9 mouse cellular contexts compared by ENCODE assay signal in the genomic region with DNA sequence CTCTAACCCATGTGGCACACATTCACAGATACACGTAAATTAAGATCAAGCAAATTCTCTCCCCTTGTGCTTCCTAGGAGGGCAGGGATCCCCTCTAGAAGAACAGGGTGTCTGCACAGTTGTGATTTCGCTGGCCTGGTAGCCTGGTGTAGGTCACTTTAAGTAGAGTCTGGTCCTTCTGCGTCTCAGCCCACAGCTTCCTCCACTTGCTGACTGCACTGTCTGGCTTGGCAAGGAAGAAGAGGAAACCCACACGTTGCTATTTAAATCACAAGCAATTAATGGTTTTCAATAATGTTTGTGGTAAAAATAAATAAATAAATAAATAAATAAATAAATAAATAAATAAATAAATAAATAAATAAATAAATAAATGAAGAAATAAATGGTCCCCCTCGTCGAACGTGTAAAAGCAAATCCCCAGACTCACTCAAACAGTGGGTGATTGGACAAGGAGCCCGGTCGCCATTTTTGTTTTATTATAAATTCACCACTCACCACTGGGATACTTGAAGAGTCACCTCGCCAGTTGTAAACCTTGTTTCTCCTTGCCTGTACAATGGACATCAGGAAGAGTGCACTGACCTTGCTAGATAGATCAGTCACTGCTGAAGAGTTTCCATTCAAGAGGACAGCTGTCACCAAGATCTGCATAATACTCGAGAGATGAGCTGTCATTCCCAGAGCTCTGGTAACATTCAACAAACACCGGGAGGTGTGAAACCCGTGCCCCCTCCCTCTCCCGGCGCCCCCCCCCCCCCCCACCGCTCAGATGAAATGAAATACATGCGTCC.
DNase-seq lines count a peak whose midpoint lies in the region; ATAC-seq lines count a peak whose summit lies in the region.
"Had no signal": no experiment of that assay in that cellular context is flagged by ENCODE, and none has a peak within 500 bp of the region (broad histone marks: within the 10 kb centered on the region; RNA-seq: fewer than 3 reads in every experiment).

No protein-coding gene starts in this region.

- no peak overlapping the region for H3K4me3 ChIP-seq in liver, embryonic 11.5 days (ENCODE audit: low read depth, low read length)
- peak overlapping the region; percentile 28; the same call in 1 of the 2 replicates for H3K4me3 ChIP-seq in forebrain, embryonic 12.5 days (replicated peaks)
- H3K4me3 ChIP-seq in intestine, embryonic 16.5 days (ENCODE audit: low read length): no peak overlapping the region
- H3K4me3 ChIP-seq: erythroblast, embryonic 14.5 days had no signal

- H3K27ac ChIP-seq in liver, embryonic 11.5 days (ENCODE audit: low read depth, low read length): no peak overlapping the region
- peak overlapping the region; percentile 72 for H3K27ac ChIP-seq in forebrain, embryonic 12.5 days
- no peak overlapping the region for H3K27ac ChIP-seq in intestine, embryonic 16.5 days (ENCODE audit: low read length)

- intact Hi-C loops in left cerebral cortex, postnatal 14 days (cut with DNase I): loop anchor here (1.0 to 10.0 kb wide), 3 partner anchors 144 to 618 kb away; no protein-coding TSS in a partner anchor

- H3K4me1 ChIP-seq in liver, embryonic 11.5 days (replicated peaks; ENCODE audit: control insufficient read depth, insufficient read depth, low read length): peaks cover 10% of the 10 kb centered on the region
- H3K4me1 ChIP-seq in forebrain, embryonic 12.5 days: peaks cover 18% of the 10 kb centered on the region
- peaks cover 8% of the 10 kb centered on the region for H3K4me1 ChIP-seq in intestine, embryonic 16.5 days (ENCODE audit: control insufficient read depth, insufficient read depth, low read length)

- no peak for DNase-seq in liver, embryonic 11.5 days (ENCODE audit: low spot score)
- no peak for DNase-seq in liver
- DNase-seq in naive thymus-derived CD4-positive, alpha-beta T cell, adult 2 months (ENCODE audit: low read depth): peak; percentile 8
- DNase-seq in left cerebral cortex, adult 11 months (ENCODE audit: low spot score): no peak
- no peak for DNase-seq in left cerebral cortex, postnatal 14 days (ENCODE audit: low spot score in 2 of 2)
- no peak for DNase-seq in kidney, postnatal 10 days

- H3K4me2 ChIP-seq in liver, embryonic 11.5 days: peak overlapping the region; percentile 75
- peak overlapping the region; percentile 54 for H3K4me2 ChIP-seq in forebrain, embryonic 12.5 days
- H3K4me2 ChIP-seq in intestine, embryonic 16.5 days (ENCODE audit: low read depth, low read length): peak overlapping the region; percentile 73

- WGBS in liver, embryonic 11.5 days: 36% methylated on average over 15 of the region's 17 CpGs
- WGBS in forebrain, embryonic 12.5 days: 41% methylated on average over 14 of the region's 17 CpGs
- WGBS in intestine, embryonic 16.5 days: 42% methylated on average over 16 of the region's 17 CpGs

- H3K9ac ChIP-seq in liver, embryonic 11.5 days (ENCODE audit: low read depth, low read length): no peak overlapping the region
- H3K9ac ChIP-seq in forebrain, embryonic 12.5 days: 0 out of 2 replicates have a peak overlapping the region, but pooled peaks have one; percentile 33
- H3K9ac ChIP-seq in intestine, embryonic 16.5 days (ENCODE audit: low read depth, low read length): no peak overlapping the region; the same call in 1 of the 2 replicates

- no peaks in the 10 kb centered on the region for H3K27me3 ChIP-seq in liver, embryonic 11.5 days (replicated peaks; ENCODE audit: control insufficient read depth, insufficient read depth, low read length)
- peaks cover 25% of the 10 kb centered on the region for H3K27me3 ChIP-seq in forebrain, embryonic 12.5 days
- H3K27me3 ChIP-seq in intestine, embryonic 16.5 days (replicated peaks; ENCODE audit: control insufficient read depth, insufficient read depth, low read length): no peaks in the 10 kb centered on the region

- H3K36me3 ChIP-seq in liver, embryonic 11.5 days (ENCODE audit: control insufficient read depth, insufficient read depth, low read length): no peaks in the 10 kb centered on the region
- H3K36me3 ChIP-seq in forebrain, embryonic 12.5 days (replicated peaks): no peaks in the 10 kb centered on the region
- no peaks in the 10 kb centered on the region for H3K36me3 ChIP-seq in intestine, embryonic 16.5 days (ENCODE audit: control insufficient read depth, insufficient read depth, low read length)

- no peak for ATAC-seq in liver, embryonic 11.5 days (replicated peaks; ENCODE audit: low FRiP score)
- ATAC-seq in forebrain, embryonic 12.5 days (ENCODE audit: low FRiP score): peak; percentile 64
- no peak for ATAC-seq in intestine, embryonic 16.5 days

- H3K9me3 ChIP-seq in liver, embryonic 11.5 days (ENCODE audit: control insufficient read depth, low read length): no peaks in the 10 kb centered on the region
- no peaks in the 10 kb centered on the region for H3K9me3 ChIP-seq in forebrain, embryonic 12.5 days
- H3K9me3 ChIP-seq in intestine, embryonic 16.5 days (ENCODE audit: control insufficient read depth, low read length): no peaks in the 10 kb centered on the region
